Mouse (Mus musculus) neural tube, embryonic 10.5 days (tissue): ENCODE measurements around the gene Wipf2.

Experiments used
- DNase-seq: peaks from one replicate; pipeline ENCODE4 v3.0.0-alpha.2; 2017; ENCODE audit warnings: low spot score; ENCODE audit errors: extremely low spot score

The Wipf2 gene

DNA sequence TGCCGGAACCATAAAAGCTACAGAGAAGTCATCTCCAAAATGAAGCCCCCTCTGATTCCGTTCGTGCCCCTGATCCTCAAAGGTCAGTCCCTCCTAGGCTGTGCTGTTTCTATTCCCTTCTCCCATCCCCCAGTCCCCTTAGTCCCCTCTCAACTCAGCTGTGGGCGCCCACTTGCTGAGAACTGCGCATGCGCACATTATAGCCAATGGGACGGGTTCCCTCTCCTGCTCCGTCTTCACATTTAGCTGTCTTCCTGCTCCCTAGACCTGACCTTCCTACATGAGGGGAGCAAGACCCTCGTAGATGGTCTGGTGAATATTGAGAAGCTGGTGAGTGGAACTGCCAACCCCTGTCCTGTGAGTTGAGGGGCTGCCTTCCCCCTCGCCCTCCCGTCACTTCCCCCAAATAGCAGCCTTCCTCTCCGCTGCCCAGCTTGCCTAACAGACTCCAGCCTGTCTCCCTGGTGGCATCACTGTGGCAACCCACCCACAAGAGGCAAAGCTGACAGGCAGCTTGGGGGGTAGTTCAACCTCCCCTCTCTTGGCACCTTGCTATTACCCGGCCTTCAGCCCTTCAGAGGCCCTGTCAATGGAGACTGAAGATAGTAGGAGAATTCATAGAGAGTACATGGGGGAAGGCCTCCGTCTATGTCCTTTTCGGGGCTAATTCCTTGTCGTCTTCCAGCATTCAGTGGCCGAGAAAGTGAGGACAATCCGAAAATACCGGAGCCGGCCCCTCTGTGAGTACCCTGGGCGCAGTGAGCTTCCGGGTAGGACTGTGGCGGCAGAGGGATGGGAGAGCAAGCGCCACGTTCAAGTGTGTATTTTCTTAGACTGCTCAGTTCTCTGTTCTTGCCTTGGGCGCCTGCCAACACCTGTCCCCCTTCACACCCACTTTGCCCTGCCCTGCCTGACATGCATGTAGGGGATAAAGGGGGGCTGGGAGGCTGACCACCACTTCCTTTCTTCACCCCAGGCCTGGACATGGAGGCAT lies 13.0 kb upstream of the Wipf2 start:
- DNase-seq: peak; percentile 52

DNA sequence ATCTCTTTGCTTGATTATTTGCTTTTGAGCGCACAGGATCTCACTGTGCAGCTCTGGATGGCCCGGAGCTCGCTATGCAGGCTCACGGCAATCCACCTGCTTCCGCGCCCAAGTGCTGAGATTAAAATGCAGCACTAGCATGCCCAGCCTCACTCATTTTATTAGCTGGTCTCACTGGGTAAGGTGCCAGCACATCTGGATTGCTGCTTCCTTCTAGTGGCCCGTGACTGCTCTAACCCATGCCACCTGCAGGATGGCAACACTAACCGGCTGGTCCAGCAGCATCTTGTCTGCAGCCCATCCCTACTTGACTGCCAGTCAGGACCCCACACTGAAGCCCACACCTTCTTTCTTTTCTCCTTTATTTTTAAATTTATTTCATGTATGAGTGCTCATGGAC lies 9.3 kb upstream of the Wipf2 start:
- DNase-seq: no peak

DNA sequence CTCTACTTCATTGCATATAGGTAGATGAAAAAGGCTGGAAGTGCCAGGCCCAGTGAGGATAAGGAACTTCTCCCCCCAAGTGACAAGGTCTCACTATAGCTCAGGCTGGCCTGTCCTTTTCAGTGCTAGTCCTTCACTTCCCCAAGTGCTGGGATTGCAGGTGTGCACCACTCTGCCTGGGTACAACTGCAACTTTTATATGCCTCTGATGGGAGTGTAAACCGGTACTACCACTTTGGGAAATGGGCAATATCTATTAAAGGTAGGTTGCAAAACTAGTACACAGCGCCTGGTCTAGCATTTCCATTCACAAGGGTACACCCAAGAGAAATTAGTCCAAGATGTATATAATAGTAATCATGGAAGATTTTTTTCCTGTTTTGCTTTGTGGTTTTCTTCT lies 8.8 kb upstream of the Wipf2 start:
- no peak for DNase-seq

DNA sequence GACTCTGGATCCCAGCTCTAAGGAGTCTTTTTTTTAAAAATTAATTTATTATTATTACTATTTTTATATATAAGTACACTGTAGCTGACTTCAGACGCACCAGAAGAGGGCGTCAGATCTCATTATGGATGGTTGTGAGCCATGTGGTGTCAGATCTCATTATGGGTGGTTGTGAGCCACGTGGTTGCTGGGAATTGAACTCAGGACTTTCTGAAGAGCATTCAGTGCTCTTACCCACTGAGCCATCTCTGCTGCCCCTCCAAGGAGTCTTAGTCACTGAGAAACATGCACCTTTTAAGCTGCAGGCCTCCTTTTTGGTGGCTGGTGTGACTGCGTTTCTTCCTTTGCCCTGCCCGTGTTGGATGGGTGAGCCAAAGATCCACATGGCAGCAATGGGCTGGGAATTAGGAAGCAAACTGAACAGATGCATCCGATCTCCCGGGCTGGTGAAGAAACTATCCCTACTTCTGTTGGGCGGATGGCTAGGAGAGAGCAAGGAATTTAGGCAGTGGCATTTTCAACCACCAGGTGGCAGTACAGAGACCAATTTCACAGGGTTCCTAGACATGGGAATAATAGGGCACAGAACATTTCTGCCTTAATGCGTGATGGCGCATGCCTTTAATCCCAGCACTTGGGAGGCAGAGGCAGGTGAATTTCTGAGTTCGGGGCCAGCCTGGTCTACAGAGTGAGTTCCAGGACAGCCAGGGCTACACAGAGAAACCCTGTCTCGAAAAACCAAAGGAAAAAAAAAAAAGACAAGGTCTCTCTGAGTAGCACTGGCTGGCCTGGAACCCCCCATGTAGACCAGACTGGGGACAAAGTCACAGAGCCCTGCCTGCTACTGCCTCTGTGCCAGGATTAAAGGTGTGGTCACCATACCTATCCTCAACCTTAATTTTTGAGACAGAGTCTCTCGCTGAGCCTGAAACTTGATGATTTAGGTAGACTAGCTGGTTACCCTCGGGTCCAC lies 4.4 kb upstream of the Wipf2 start:
- peak; percentile 90 for DNase-seq

DNA sequence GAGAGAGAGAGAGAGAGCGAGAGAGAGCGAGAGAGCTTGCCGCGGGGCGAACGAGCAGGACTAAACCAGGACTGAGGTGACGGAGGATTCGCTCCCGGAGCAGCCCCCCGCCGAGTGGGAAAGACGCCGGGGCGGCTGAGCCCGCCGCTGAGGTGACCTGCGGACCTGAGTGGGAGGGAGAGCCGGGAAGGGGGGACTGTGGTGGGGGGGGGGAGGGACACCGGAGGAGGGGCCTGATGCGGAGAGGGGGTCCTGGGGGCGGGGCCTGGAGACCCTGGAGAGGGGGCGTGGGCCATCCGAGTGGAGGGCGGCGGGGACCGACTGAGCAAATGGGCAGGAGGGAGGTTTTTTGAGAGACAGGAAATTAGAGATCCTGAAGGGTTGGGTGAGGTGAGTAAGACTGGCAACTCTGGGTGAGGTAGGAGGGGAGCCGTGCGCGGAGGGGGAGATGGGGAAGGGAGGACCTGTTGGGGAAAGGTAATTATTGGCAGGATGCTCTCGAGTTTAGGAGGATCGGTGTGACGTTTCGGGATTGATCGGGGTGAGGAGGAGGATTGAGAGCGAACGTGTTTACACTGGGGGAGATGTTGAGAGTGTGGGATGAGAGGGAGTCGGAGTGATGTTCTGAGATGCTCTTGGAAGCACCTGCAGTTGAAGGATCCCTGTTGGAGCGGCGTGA lies 452 bp downstream of the Wipf2 start:
- peak; percentile 80 for DNase-seq

DNA sequence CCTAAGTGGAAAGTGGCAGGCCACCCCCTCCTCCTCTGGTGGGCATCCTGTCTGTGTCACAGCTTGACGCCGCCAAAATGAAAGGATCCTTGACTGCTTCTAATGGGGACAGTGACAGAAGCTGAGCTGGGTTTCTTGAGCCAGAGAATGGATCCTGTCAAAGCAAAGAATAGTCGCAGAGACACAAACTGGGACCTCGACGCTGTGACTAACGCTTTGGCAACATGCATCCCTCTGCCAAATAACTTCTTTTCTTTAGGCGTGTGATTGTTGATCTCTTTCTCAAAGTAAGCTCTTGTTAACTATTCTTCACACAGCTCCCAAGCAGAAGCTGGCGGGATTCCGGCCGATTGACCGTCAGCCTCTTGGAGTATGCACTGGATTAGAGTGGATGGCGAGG lies 3.9 kb downstream of the Wipf2 start:
- DNase-seq: no peak

DNA sequence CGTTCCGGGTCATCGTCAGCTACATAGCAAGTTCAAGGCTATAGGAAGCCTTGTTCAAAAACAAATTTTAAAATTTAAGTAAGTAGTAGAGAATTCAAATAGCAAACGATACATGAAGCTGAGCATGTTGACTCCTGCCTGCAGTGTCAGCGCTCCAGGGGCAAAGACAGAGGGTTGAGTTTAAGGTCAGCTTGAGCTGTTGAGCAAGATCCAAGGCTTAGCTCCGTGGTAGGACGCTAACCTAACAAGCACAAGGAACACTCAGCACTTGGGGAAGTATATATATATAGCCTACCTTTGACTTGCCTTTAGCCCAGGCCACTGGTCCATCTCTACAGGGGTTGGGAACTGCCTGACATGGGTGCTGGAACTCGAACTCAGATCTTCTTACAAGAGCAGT lies 6.5 kb downstream of the Wipf2 start:
- DNase-seq: no peak

DNA sequence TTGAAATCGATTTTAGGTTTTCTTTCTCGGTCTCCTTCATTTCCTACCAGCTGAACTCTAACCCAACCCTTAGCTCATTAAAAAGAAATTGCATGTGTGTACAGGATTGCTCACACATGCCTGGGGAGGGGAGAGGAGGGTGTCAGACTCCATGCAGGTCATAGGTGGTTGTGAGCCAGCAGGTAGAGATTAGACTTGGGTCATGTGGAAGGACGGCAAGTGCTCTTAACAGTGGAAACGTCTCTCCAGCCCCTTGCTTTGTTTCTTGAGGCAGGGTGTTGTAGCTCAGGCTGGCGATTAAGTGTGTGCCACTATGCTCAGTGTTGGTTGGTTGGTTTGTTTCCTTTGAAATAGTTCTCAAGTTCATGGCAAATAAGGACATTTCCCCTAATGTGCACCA lies 7.4 kb downstream of the Wipf2 start:
- DNase-seq: no peak

DNA sequence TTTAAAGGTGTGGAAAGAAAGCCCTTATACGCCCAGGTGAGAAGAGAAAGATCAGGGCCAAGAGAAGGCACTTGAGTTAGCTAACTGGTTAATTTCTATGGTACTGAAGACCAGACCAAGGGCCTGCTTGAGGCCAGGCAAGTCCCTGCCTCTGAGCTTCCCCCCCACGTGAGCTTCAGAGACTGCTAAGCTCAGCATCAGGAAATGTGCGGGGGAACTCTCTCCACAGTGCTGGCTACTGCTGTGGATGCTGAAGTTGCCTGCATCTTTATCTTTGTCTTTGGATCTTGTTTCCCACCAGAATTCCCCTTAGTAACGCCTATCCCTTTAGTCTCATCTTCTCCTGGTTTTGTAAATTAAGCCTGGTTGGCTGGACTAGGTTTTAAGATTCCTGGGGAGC lies 8.0 kb downstream of the Wipf2 start:
- no peak for DNase-seq

DNA sequence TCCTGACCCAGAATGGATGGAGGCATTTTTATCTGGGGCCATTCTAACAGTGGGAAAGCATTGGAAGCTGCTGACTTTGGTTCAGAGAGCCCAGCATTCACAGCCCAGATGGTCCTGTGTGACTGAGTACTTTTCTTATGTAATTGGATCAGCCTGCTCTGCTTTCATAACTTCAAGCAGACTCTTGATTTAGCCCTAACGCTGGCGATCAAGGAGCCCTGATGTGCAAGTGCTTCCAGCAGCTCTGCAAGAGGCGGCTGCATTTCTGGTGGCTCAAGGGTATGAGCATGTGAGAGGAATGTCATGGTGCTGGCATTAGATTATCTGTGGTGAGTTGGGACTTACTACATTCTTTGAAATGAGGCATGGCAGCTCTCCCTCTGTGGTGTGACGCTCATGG lies 8.6 kb downstream of the Wipf2 start:
- DNase-seq: no peak

DNA sequence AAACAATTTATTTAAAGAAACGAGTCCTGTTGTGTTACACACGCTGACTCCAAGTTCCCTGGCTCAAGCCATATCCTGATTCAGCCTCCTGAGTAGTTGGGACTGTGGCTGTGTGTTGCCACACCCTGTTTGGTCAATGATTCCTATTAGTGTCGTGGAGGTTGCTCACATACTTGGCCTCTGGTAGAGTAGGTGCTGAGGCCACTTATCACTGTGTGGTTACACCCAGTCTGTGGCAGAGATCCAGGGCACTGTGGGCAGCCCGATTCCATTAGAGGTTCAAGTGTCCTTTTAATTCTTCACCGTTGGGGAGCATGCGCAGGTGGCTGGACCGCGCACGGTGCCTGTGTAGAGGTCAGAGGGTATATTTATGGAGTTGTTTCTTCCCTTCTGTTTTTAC lies 10.5 kb downstream of the Wipf2 start:
- DNase-seq: no peak

DNA sequence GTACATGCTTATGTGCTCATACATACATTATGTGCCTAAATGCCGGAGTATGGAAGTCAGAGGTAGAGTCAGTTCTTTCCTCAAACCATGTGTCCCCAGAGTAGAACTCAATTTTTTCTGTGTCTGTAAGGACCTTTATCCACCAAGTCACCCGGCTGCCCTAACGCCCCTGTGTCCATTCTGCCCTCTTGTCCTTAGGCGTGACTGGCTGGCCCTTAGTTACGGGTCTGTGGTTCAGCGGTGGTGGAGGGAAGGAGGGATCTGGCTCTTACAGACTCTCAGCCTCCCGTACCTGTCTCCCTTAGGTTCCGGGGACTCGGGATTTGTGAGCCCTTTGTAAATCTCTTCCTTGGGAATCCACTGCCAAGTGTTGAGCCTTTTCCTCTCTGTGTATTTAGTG lies 13.6 kb downstream of the Wipf2 start:
- DNase-seq: no peak

DNA sequence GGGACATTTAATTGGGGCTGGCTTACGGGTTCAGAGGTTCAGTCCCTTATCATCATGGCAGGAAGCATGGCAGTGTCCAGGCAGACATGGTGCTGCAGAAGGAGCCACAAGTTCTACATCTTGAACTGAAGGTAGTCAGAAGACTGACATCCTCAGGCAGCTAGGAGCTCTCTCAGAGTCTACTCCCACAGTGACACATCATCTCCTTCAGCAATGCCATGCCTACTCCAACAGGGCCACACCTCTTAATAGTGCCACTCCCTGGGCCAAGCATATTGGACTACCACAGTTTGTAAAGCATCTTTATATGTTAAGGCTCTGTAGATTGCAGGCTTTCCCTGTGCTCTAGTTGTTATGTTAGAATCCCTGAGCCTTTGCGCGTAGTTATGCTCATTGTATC lies 24.3 kb downstream of the Wipf2 start:
- no peak for DNase-seq

DNA sequence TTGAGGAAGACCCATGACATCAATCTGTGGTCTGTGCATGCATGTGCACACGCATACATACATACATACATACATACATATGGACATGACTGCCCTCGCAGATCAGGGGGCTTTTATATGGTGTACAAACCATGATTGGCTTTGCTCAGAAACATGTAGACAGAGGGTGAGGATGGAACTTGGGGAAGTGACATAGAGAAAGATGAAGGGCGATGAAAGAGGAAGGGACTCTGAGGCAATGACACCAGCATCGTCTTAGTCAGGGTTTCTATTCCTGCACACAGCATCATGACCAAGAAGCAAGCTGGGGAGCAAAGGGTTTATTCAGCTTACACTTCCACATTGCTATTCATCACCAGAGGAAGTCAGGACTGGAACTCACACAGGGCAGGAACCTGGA lies 25.6 kb downstream of the Wipf2 start:
- DNase-seq: no peak

DNA sequence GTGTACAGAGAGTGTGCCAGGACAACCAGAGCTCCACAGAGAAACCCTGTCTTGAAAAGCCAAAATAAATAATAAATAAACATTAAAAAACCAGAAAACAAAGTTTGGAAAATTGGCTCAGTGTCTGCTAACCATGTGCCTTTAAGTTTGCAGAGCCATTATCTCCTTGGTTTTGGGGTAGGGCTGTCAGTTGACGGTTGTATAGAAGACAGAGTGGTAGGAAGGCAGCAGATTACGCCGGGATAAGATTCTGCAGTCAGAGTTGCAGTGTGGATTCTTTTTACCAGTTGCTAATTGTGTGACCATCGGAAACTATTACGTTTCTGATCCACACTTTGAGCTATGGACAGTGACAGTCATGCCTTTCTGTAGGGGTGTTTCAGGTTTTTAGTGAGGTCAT lies 26.5 kb downstream of the Wipf2 start:
- no peak for DNase-seq

DNA sequence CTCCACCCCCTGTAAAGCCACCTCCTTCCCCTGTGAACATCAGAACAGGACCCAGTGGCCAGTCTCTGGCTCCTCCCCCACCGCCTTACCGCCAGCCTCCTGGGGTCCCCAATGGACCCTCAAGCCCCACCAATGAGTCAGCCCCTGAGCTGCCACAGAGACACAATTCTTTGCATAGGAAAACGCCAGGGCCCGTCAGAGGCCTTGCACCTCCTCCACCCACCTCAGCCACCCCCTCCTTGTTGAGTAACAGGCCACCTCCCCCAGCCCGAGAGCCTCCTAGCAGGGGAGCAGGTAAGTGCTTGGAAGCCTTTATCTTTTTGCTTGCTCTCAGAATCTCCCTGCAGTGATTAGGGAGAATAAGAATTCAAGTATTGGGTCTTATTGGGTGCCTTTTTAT lies 29.0 kb downstream of the Wipf2 start:
- DNase-seq: no peak

DNA sequence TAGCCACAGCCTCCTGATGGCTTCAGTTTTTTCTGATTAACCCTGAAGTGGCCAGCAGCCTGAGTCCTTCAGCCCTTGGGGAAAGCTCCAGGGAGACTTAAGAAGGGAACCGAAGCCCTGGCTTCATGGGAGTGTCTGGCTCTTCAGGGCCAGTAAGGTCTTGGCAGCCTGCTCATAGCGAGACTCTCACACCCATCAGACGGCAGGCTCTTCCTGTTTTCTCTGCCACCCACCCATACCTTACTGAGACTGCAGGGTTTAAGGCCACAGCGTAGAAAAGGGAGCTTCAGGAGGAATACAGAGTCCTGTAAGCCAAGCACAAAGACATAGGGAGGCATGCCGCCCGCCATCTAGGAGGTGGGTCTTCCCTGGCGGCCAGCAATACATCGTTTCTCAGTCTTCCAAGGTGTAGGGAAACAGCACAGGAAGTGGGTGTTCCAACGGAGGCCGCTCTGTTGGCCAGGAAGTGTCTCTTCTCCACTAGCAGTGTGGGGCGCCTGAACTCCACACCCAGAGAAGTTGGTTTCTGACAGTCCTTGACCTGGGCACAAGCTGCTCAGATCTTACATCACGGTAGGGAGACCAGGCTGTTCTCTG lies 37.2 kb downstream of the Wipf2 start:
- no peak for DNase-seq

DNA sequence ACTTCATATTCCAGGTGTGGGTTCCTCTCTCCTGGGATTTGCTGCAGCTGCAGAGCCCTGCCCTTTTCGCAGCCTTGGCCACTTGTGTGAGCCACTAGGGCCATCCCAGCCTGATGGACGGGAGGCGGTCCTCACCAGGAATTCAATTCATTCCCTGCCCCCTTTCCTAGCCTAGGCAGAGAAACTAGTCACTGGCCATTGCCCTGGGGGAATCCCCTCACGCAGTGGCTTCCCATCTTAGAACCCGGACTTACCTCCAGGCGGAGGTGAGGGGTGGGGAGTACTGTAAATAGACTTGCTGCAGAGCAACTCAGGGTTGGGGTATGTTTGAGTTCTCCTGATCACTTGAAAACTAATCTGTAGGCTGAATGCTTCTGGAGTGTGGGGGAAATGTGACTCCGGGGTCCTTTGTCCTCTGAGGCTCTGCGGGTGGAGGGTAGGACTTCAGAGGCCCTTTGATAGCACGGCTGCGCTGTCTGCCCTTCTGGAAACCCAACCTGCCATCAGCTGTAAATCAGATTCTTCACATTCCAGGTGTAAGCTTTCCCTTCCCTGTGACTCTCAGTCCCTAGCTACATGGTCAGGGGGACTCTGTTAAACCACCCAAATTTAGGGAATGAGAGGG lies 39.3 kb downstream of the Wipf2 start:
- DNase-seq: peak; percentile 46

DNA sequence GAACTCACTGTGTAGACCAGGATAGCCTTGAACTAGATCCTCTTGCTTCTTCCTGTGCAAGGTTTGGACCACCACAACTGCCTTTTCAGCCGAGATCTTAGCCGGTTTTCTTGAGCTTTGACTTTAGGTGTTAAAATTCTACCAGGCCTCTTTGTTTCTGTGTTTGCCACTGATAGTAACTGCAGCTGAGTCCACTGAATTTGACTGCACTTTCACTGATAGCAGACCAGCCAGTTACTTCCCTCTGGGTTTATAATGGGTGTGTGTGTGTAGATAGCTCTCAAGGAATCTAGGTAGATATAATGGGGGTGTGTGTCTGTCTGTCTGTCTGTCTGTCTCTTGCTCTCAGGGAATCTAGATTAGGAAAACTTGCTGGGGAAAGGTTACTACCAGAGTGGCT lies 41.1 kb downstream of the Wipf2 start:
- DNase-seq: no peak

DNA sequence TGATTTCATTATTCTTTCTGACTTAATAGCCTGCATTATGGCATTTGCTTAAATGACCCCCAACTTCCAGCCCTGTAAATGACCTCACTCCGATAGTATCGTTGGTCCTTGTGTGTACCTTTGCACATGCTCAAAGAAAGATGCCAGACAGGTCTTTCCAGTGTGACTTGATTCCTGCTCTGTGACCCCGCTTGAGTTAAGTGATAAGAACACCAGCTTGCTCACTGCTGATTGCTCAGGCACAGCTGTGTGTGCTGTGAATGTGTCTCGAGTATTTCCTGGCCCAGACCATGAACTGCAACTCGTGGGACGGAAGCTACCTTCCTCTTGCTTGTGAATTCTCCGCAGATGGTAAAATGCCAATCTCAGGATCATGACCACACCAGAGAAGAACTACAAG lies 41.6 kb downstream of the Wipf2 start:
- DNase-seq: no peak

DNA sequence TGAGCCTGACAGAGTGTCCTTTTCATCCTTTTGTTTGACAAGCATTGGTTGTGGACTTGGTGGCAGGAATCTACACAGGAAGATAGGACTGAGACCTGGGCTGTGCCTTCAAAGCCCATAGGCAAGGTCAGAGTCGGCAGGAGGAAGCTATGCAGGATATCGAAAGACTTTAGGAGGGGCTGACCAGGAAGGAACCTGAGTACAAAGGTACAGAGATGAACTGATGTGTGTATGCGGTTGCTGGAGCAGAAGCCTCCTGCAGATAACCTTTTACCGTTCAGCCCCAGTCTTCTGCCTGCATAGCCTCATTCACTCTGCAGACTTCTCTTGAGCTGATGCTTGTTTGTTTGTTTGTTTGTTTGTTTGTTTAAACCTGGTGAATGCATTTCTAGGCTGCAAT lies 42.1 kb downstream of the Wipf2 start:
- DNase-seq: no peak
